Mouse (Mus musculus): ENCODE measurements around the gene Tsnax. TPM values are rescaled to one million over a fixed set of nuclear protein-coding genes. Genes with fewer than 3 reads are reported as not detected.
A peak's percentile ranks its signal among the peaks of the same experiment; 100 is the strongest.

Tsnax gene
- polyA plus RNA-seq, 1 experiment from 2014 or later, result 60.6 TPM

GRCm38 (mm10) chr8:125074581-125074980 is 61.8 kb downstream of the Tsnax start:
- no peak overlapping the region for H3K9ac ChIP-seq (replicated peaks; ENCODE audit: low read depth)
- no peaks in the 10 kb centered on the region for H3K36me3 ChIP-seq (ENCODE audit: insufficient read depth, low read length)
- H3K27me3 ChIP-seq (replicated peaks; ENCODE audit: insufficient read depth, low read length), result no peaks in the 10 kb centered on the region
- H3K4me2 ChIP-seq (replicated peaks; ENCODE audit: low read depth, low read length), result no peak overlapping the region
- TF ChIP-seq CTCF (IDR thresholded peaks at IDR 0.05), result no peak
- TF ChIP-seq EP300 (IDR thresholded peaks at IDR 0.05), result no peak
- H3K4me1 ChIP-seq (ENCODE audit: insufficient read depth, low read depth, low read length), result no peaks in the 10 kb centered on the region
- no peaks in the 10 kb centered on the region for H3K9me3 ChIP-seq (ENCODE audit: low read length)
- no peak overlapping the region for H3K4me3 ChIP-seq (ENCODE audit: low read depth, low read length)
- ATAC-seq, result no peak
- 86% methylated on average over 2 of the region's 2 CpGs for WGBS
- H3K27ac ChIP-seq (ENCODE audit: low read length), result no peak overlapping the region
- no peak for DNase-seq (ENCODE audit: low spot score)

GRCm38 (mm10) chr8:125075389-125075788 is 62.6 kb downstream of the Tsnax start:
- TF ChIP-seq CTCF (IDR thresholded peaks at IDR 0.05) (no peak), EP300 (IDR thresholded peaks at IDR 0.05) (no peak)
- DNase-seq (ENCODE audit: low spot score) (no peak), ATAC-seq (no peak)
- no peak overlapping the region for H3K27ac ChIP-seq (ENCODE audit: low read length)
- no peaks in the 10 kb centered on the region for H3K36me3 ChIP-seq (ENCODE audit: insufficient read depth, low read length)
- no peak overlapping the region for H3K4me3 ChIP-seq (ENCODE audit: low read depth, low read length)
- H3K27me3 ChIP-seq (replicated peaks; ENCODE audit: insufficient read depth, low read length), result no peaks in the 10 kb centered on the region
- 74% methylated on average over 4 of the region's 4 CpGs for whole genome bisulfite sequencing
- H3K9me3 ChIP-seq (ENCODE audit: low read length), result no peaks in the 10 kb centered on the region
- H3K9ac ChIP-seq (replicated peaks; ENCODE audit: low read depth), result no peak overlapping the region
- H3K4me1 ChIP-seq (ENCODE audit: insufficient read depth, low read depth, low read length), result no peaks in the 10 kb centered on the region
- no peak overlapping the region for H3K4me2 ChIP-seq (replicated peaks; ENCODE audit: low read depth, low read length)

GRCm38 (mm10) chr8:125077326-125077725 is 64.5 kb downstream of the Tsnax start:
- no peaks in the 10 kb centered on the region for H3K36me3 ChIP-seq (ENCODE audit: insufficient read depth, low read length)
- TF ChIP-seq EP300 (IDR thresholded peaks at IDR 0.05), result no peak
- no peak for TF ChIP-seq CTCF (IDR thresholded peaks at IDR 0.05)
- no peaks in the 10 kb centered on the region for H3K4me1 ChIP-seq (ENCODE audit: insufficient read depth, low read depth, low read length)
- H3K9ac ChIP-seq (replicated peaks; ENCODE audit: low read depth), result no peak overlapping the region
- ATAC-seq (no peak), DNase-seq (ENCODE audit: low spot score) (no peak)
- 79% methylated on average over 8 of the region's 8 CpGs for WGBS
- H3K4me2 ChIP-seq (replicated peaks; ENCODE audit: low read depth, low read length), result no peak overlapping the region
- H3K27me3 ChIP-seq (replicated peaks; ENCODE audit: insufficient read depth, low read length), result no peaks in the 10 kb centered on the region
- no peak overlapping the region for H3K4me3 ChIP-seq (ENCODE audit: low read depth, low read length)
- H3K9me3 ChIP-seq (ENCODE audit: low read length), result no peaks in the 10 kb centered on the region
- H3K27ac ChIP-seq (ENCODE audit: low read length), result no peak overlapping the region

GRCm38 (mm10) chr8:125078771-125079384 is 66.1 kb downstream of the Tsnax start:
- TF ChIP-seq CTCF (IDR thresholded peaks at IDR 0.05), result no peak
- Histone ChIP-seq H3K4me1 (ENCODE audit: insufficient read depth, low read depth, low read length) (peaks cover 3% of the 10 kb centered on the region; the same call in 1 of the 2 replicates), H3K4me3 (ENCODE audit: low read depth, low read length) (no peak overlapping the region), H3K9me3 (ENCODE audit: low read length) (no peaks in the 10 kb centered on the region), H3K27ac (ENCODE audit: low read length) (no peak overlapping the region), H3K4me2 (replicated peaks; ENCODE audit: low read depth, low read length) (no peak overlapping the region), H3K27me3 (replicated peaks; ENCODE audit: insufficient read depth, low read length) (no peaks in the 10 kb centered on the region), H3K36me3 (ENCODE audit: insufficient read depth, low read length) (no peaks in the 10 kb centered on the region), H3K9ac (replicated peaks; ENCODE audit: low read depth) (no peak overlapping the region)
- DNase-seq (ENCODE audit: low spot score), result peak; percentile 44
- peak; percentile 41 for ATAC-seq
- WGBS, result 37% methylated on average over 9 of the region's 9 CpGs

GRCm38 (mm10) chr8:125080388-125081344 is 67.9 kb downstream of the Tsnax start:
- Histone ChIP-seq H3K4me2 (replicated peaks; ENCODE audit: low read depth, low read length) (no peak overlapping the region; the same call in 1 of the 2 replicates), H3K9ac (replicated peaks; ENCODE audit: low read depth) (no peak overlapping the region), H3K27ac (ENCODE audit: low read length) (no peak overlapping the region), H3K36me3 (ENCODE audit: insufficient read depth, low read length) (no peaks in the 10 kb centered on the region), H3K4me1 (ENCODE audit: insufficient read depth, low read depth, low read length) (peaks cover 3% of the 10 kb centered on the region; the same call in 1 of the 2 replicates), H3K4me3 (ENCODE audit: low read depth, low read length) (no peak overlapping the region; the same call in 1 of the 2 replicates), H3K27me3 (replicated peaks; ENCODE audit: insufficient read depth, low read length) (no peaks in the 10 kb centered on the region), H3K9me3 (ENCODE audit: low read length) (no peaks in the 10 kb centered on the region)
- ATAC-seq (no peak), DNase-seq (ENCODE audit: low spot score) (no peak)
- 66% methylated on average over 19 of the region's 19 CpGs for WGBS
- no peak for TF ChIP-seq EP300 (IDR thresholded peaks at IDR 0.05)
- no peak for TF ChIP-seq CTCF (IDR thresholded peaks at IDR 0.05)

GRCm38 (mm10) chr8:125083746-125084145 is 70.9 kb downstream of the Tsnax start:
- no peak overlapping the region for H3K9ac ChIP-seq (replicated peaks; ENCODE audit: low read depth)
- no peaks in the 10 kb centered on the region for H3K27me3 ChIP-seq (replicated peaks; ENCODE audit: insufficient read depth, low read length)
- DNase-seq (ENCODE audit: low spot score) (peak; percentile 20), ATAC-seq (peak; percentile 25; the same call in 1 of the 2 replicates)
- H3K9me3 ChIP-seq (ENCODE audit: low read length), result no peaks in the 10 kb centered on the region
- H3K4me2 ChIP-seq (replicated peaks; ENCODE audit: low read depth, low read length), result no peak overlapping the region
- H3K36me3 ChIP-seq (ENCODE audit: insufficient read depth, low read length), result no peaks in the 10 kb centered on the region
- H3K4me3 ChIP-seq (ENCODE audit: low read depth, low read length), result no peak overlapping the region
- peak overlapping the region; percentile 74 for H3K27ac ChIP-seq (ENCODE audit: low read length)
- peaks cover 3% of the 10 kb centered on the region; the same call in 1 of the 2 replicates for H3K4me1 ChIP-seq (ENCODE audit: insufficient read depth, low read depth, low read length)
- 28% methylated on average over 4 of the region's 4 CpGs for WGBS
- TF ChIP-seq EP300 (IDR thresholded peaks at IDR 0.05) (no peak), CTCF (IDR thresholded peaks at IDR 0.05) (no peak)

Small RNA genes lying within 50 kb of the gene (microRNA-seq; reads per million reads assigned to microRNA genes)
- not detected for gene Gm22197

Other genes starting within 250 kb of the Tsnax start
- 1.5 and 1.7 TPM in 2 replicates for gene Trim67, start 219.9 kb upstream of the Tsnax start, polyA plus RNA-seq (2015; fragmentation: Nextera tagmentation; extraction: Ambion mirVana)
- 67.8 and 71.5 TPM in 2 replicates for gene Gnpat, start 150.0 kb upstream of the Tsnax start, polyA plus RNA-seq (2015; fragmentation: Nextera tagmentation; extraction: Ambion mirVana)
- gene 2810004N23Rik, start 149.9 kb upstream of the Tsnax start, polyA plus RNA-seq (2015; fragmentation: Nextera tagmentation; extraction: Ambion mirVana), result 18.0 and 18.2 TPM in 2 replicates
- 7.0 and 7.7 TPM in 2 replicates for gene Exoc8, start 115.3 kb upstream of the Tsnax start, polyA plus RNA-seq (2015; fragmentation: Nextera tagmentation; extraction: Ambion mirVana)
- 6.9 TPM in 2 replicates for gene Sprtn, start 115.1 kb upstream of the Tsnax start, polyA plus RNA-seq (2015; fragmentation: Nextera tagmentation; extraction: Ambion mirVana)
- 7.7 and 8.8 TPM in 2 replicates for gene Egln1, start 63.7 kb upstream of the Tsnax start, polyA plus RNA-seq (2015; fragmentation: Nextera tagmentation; extraction: Ambion mirVana)
- 0.97 and 1.0 TPM in 2 replicates for gene Disc1, start 41.2 kb downstream of the Tsnax start, polyA plus RNA-seq (2015; fragmentation: Nextera tagmentation; extraction: Ambion mirVana)